Mouse (Mus musculus) forebrain, embryonic 14.5 days (tissue): Measurements from ENCODE around the gene Tmem236. TPM values are rescaled to one million over a fixed set of nuclear protein-coding genes. Genes with fewer than 3 reads are reported as not detected.

Experiments
- ATAC-seq: fragments of 200-750 bp; cut with Nextera tagmentation; 2 replicates; pipeline ENCODE4 v1.8.0; 2017; ENCODE audit warnings: mild to moderate bottlenecking, moderate library complexity
- DNase-seq: peaks from one replicate; pipeline ENCODE4 v3.0.0-alpha.2; 2015; ENCODE audit warnings: low spot score
- H3K27ac ChIP-seq: fragments of 300-500 bp; sonication (generic); 2 replicates; pipeline ENCODE4 v1.5.1; 2014; ENCODE audit warnings: low read depth, mild to moderate bottlenecking, control low read depth, low read length, moderate library complexity
- H3K27me3 ChIP-seq: fragments of 300-500 bp; sonication (generic); replicated peaks from 2 replicates; pipeline ENCODE4 v1.6.1; 2014; ENCODE audit warnings: low read length, control low read depth, mixed read lengths; ENCODE audit not compliant: control insufficient read depth, insufficient read depth
- H3K36me3 ChIP-seq: fragments of 300-500 bp; sonication (generic); 2 replicates; pipeline ENCODE4 v1.6.1; 2014; ENCODE audit warnings: low read length, control low read depth; ENCODE audit not compliant: control insufficient read depth, insufficient read depth
- H3K4me1 ChIP-seq: fragments of 300-500 bp; sonication (generic); 2 replicates; pipeline ENCODE4 v1.6.1; 2014; ENCODE audit warnings: antibody characterized with exemption, low read length, control low read depth; ENCODE audit not compliant: control insufficient read depth, insufficient read depth
- H3K4me2 ChIP-seq: fragments of 300-500 bp; sonication (generic); 2 replicates; pipeline ENCODE4 v1.6.1; 2014; ENCODE audit warnings: mild to moderate bottlenecking, control low read depth, low read length
- H3K4me3 ChIP-seq: fragments of 300-500 bp; sonication (generic); 2 replicates; pipeline ENCODE4 v1.5.1; 2014; ENCODE audit warnings: low read depth, low read length, control low read depth
- H3K9ac ChIP-seq: fragments of 300-500 bp; sonication (generic); 2 replicates; pipeline ENCODE4 v1.6.1; 2014; ENCODE audit warnings: mild to moderate bottlenecking, low read length, control low read depth, moderate library complexity
- H3K9me3 ChIP-seq: fragments of 300-500 bp; sonication (generic); replicated peaks from 2 replicates; pipeline ENCODE4 v1.6.1; 2016; ENCODE audit warnings: low read length, control low read depth, mixed read lengths; ENCODE audit not compliant: control insufficient read depth
- WGBS: fragments of 180-500 bp; shearing (Covaris S2); extraction: QIAGEN DNeasy Blood & Tissue Kit; methylation state at CpG from one replicate; pipeline ENCODE4 v1.1.7; 2014; 5-methylcytosine and 5-hydroxymethylcytosine counted together
- polyA plus RNA-seq: library from polyadenylated mRNA; unstranded; fragments of >200 nt; fragmentation: Nextera tagmentation; extraction: Ambion mirVana; gene quantifications from 2 replicates; pipeline ENCODE4 v1.2.1, GENCODE M21; 2014

Tmem236 gene
- not detected in 2 replicates for polyA plus RNA-seq

DNA sequence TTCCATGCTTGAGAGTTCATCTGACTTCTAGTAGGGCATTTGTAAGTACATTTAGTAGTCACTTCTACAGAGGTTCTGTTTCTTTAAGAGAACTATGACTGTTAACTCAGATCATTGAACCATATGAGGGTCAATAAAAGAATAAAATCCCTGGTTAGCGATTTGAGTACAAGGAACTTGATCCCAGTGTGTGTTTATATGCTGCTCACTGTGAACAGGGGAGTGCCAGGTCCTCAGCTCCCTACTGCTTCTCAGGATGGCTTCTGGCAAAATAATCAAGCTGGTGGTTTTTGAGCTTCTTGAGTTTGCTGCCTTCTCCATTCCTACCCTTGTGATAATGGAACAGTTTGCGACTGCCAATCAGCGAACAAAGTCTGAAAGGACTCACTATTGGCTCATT is at the start of gene Tmem236:
Gene Tmem236 (plus strand): TSS at position 190 of the 400 bp plus-strand sequence.
- H3K27me3 ChIP-seq: no peaks in the 10 kb centered on the region
- H3K9ac ChIP-seq: no peak within 1 kb of the TSS
- no peak within 1 kb of the TSS for H3K4me2 ChIP-seq
- no peaks in the 10 kb centered on the region for H3K4me1 ChIP-seq
- no peaks in the 10 kb centered on the region for H3K36me3 ChIP-seq
- no peak within 1 kb of the TSS for H3K4me3 ChIP-seq
- DNase-seq: no peak
- no peaks in the 10 kb centered on the region for H3K9me3 ChIP-seq
- 60% methylated on average over 3 of the region's 3 CpGs for WGBS
- H3K27ac ChIP-seq: no peak within 1 kb of the TSS
- no peak for ATAC-seq

GRCm38 (mm10) chr2:14126387-14126786 is 47.9 kb upstream of the Tmem236 start:
- DNase-seq: no peak
- Histone ChIP-seq H3K4me1 (no peaks in the 10 kb centered on the region), H3K27ac (no peak overlapping the region), H3K27me3 (no peaks in the 10 kb centered on the region), H3K4me2 (no peak overlapping the region), H3K4me3 (no peak overlapping the region), H3K9me3 (no peaks in the 10 kb centered on the region), H3K9ac (no peak overlapping the region), H3K36me3 (peaks cover 28% of the 10 kb centered on the region)
- 93% methylated on average over 6 of the region's 6 CpGs for WGBS
- ATAC-seq: no peak

DNA sequence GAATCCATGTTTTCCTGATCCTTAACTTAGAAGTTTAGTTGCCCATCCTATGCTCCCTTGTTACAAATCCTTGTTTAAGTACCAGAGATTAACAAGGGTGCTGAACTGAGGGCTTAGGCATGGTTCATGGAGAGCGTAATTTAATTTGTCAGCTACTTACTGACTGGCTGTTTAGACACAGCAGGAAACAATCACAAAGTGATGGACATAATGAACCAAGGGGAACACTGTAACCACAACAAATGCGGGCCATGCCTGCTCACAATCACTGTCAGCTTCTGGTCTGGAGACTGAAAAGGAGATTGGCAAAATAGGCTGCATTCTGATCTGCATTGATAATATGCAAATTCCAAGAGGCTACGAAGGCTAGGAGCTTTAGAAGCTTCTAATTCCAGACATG is 46.7 kb upstream of the Tmem236 start:
- H3K9ac ChIP-seq: no peak overlapping the region
- H3K9me3 ChIP-seq: no peaks in the 10 kb centered on the region
- no peak overlapping the region for H3K27ac ChIP-seq
- no peak overlapping the region for H3K4me2 ChIP-seq
- peaks cover 38% of the 10 kb centered on the region for H3K36me3 ChIP-seq
- no peak; the same call in 1 of the 2 replicates for ATAC-seq
- no peaks in the 10 kb centered on the region for H3K4me1 ChIP-seq
- DNase-seq: peak; percentile 23
- H3K27me3 ChIP-seq: no peaks in the 10 kb centered on the region
- H3K4me3 ChIP-seq: no peak overlapping the region
- WGBS: 14% methylated on average over 3 of the region's 3 CpGs

DNA sequence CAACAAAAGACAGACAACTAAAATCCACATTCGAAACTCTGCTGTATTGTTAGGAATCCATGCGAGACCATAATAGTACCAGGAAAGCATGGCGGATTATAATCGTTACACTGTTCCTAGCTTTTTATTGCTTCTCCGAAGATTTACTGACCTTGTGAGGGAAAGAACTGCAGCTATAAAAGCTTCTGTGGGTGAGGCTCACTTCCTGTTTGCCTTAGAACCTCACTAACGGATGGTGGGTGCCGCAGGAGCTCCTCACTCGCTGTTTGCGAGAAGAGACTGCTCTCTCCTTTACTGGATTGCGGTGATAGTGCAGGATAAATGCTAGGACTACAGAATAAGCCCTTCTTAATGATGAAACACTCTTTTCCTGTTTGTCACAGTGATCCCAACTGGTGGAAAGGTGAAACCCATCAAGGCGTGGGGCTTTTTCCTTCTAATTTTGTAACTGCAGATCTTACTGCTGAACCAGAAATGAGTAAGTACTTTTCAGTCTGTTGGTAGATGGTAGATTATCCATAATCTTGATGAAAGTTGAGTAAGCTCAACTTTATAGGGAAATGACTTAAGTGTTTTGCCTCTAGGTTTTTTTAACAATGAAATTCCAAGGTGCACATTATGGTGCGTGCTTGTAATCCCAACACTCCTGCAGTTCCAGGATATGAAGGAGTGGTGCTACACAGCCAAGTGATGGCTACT is 43.5 kb upstream of the Tmem236 start:
- Histone ChIP-seq H3K27me3 (no peaks in the 10 kb centered on the region), H3K9me3 (no peaks in the 10 kb centered on the region), H3K27ac (no peak overlapping the region), H3K4me3 (no peak overlapping the region), H3K4me2 (no peak overlapping the region), H3K9ac (no peak overlapping the region), H3K36me3 (peaks cover 32% of the 10 kb centered on the region), H3K4me1 (no peaks in the 10 kb centered on the region)
- no peak for DNase-seq
- WGBS: 90% methylated on average over 12 of the region's 12 CpGs
- ATAC-seq: no peak

- H3K4me3 ChIP-seq: no peak overlapping the region
- H3K27me3 ChIP-seq: no peaks in the 10 kb centered on the region
- no peaks in the 10 kb centered on the region for H3K9me3 ChIP-seq
- H3K4me2 ChIP-seq: no peak overlapping the region
- peaks cover 35% of the 10 kb centered on the region for H3K36me3 ChIP-seq
- WGBS: 86% methylated on average over 4 of the region's 4 CpGs
- H3K27ac ChIP-seq: no peak overlapping the region
- DNase-seq (peak; percentile 13), ATAC-seq (peak; percentile 65; the same call in 1 of the 2 replicates)
- H3K4me1 ChIP-seq: no peaks in the 10 kb centered on the region
- no peak overlapping the region for H3K9ac ChIP-seq
Measured at GRCm38 (mm10) chr2:14132468-14133326, 41.6 kb upstream of the Tmem236 start.

GRCm38 (mm10) chr2:14136906-14137305 is 37.4 kb upstream of the Tmem236 start:
- DNase-seq: peak; percentile 23
- WGBS: 76% methylated on average over 3 of the region's 3 CpGs
- no peak for ATAC-seq

DNA sequence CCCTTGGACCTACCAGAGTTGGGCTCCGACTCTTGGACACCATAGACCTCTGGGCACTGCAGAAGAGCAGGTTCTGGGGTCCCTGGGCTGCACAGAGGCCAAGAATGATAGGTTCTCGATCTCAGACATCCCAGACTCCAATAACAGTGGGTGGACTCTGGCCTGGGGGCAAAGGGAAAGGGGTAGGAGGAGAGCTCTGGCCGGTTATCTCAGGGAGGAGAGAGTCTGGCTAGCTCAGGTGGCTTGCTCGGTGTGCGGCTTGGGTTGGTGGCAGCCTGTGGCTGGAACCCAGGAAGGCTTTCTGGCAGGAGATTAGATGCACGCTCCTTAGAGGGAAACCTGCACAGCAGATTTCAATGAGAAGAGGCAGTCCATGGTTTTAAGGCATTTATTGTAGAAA is 34.7 kb upstream of the Tmem236 start:
- no peak overlapping the region for H3K9ac ChIP-seq
- H3K9me3 ChIP-seq: no peaks in the 10 kb centered on the region
- no peak overlapping the region for H3K27ac ChIP-seq
- ATAC-seq: no peak
- no peaks in the 10 kb centered on the region for H3K4me1 ChIP-seq
- H3K36me3 ChIP-seq: peaks cover 51% of the 10 kb centered on the region
- WGBS: 89% methylated on average over 6 of the region's 6 CpGs
- no peak for DNase-seq
- no peaks in the 10 kb centered on the region for H3K27me3 ChIP-seq
- no peak overlapping the region for H3K4me3 ChIP-seq
- H3K4me2 ChIP-seq: no peak overlapping the region

More at GRCm38 (mm10) chr2:14136906-14137305, 37.4 kb upstream of the Tmem236 start:
- Histone ChIP-seq H3K4me3 (no peak overlapping the region), H3K27ac (no peak overlapping the region), H3K9ac (no peak overlapping the region), H3K9me3 (no peaks in the 10 kb centered on the region), H3K27me3 (no peaks in the 10 kb centered on the region), H3K4me2 (no peak overlapping the region), H3K36me3 (peaks cover 39% of the 10 kb centered on the region), H3K4me1 (no peaks in the 10 kb centered on the region)

DNA sequence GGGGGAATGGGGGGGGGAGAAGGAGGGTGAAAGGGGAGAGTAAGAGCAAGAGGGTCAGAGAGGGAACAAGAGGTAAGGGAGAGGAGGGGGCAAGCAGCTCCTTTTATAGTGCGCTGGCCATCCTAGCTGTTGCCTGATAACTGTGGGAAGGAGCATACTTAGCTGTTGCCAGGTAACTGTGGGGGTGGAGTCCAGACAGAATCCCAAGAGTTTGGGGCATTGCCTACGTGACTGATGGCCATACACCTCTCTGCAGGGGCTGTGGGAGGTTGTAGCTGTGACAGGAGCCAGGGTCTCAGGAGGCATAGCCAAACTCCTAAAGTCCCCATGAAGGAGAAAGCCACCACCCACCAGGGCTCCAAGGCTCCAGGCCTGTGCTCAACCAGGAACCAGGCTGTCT is 34.3 kb upstream of the Tmem236 start:
- ATAC-seq (no peak), DNase-seq (no peak)
- WGBS: 78% methylated on average over 2 of the region's 2 CpGs
- Histone ChIP-seq H3K9me3 (no peaks in the 10 kb centered on the region), H3K4me2 (no peak overlapping the region), H3K27me3 (no peaks in the 10 kb centered on the region), H3K4me1 (no peaks in the 10 kb centered on the region), H3K27ac (no peak overlapping the region), H3K9ac (no peak overlapping the region), H3K4me3 (no peak overlapping the region), H3K36me3 (peaks cover 55% of the 10 kb centered on the region)

DNA sequence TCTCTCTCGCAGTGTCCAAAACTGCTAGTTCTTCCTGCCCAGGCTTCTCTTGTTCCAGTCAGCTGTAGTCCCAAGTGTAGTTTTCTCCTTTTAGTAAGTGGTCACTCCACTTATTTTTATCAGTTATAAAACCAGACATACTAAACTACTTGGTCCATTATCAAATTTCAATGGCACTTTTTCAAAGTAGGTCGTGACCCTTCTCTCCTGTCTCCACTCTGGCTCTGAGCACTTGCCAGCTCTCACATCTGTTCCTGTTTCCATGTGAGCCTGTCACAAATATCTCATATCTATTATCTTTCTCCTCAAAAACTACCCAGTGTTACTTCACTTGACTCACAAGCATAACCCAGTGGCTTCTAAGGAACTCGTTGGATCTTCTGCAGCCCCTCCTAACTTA is 29.0 kb upstream of the Tmem236 start:
- no peak overlapping the region for H3K9ac ChIP-seq
- H3K4me3 ChIP-seq: no peak overlapping the region
- WGBS: 92% methylated on average over 3 of the region's 3 CpGs
- H3K27ac ChIP-seq: no peak overlapping the region
- peaks cover 47% of the 10 kb centered on the region for H3K36me3 ChIP-seq
- no peak for ATAC-seq
- no peak for DNase-seq
- H3K9me3 ChIP-seq: no peaks in the 10 kb centered on the region
- no peaks in the 10 kb centered on the region for H3K27me3 ChIP-seq
- no peak overlapping the region for H3K4me2 ChIP-seq
- H3K4me1 ChIP-seq: no peaks in the 10 kb centered on the region
